Mouse (Mus musculus) heart, embryonic 15.5 days (tissue): ENCODE measurements around the gene Ncaph2. TPM values are rescaled to one million over a fixed set of nuclear protein-coding genes. Genes with fewer than 3 reads are reported as not detected.

Experiments used
- ATAC-seq: fragments of 200-750 bp; cut with Nextera tagmentation; replicated peaks from 2 replicates; pipeline ENCODE4 v1.8.0; 2017; ENCODE audit warnings: low read depth, moderate TSS enrichment; ENCODE audit not compliant: insufficient number of reproducible peaks, insufficient read depth, low FRiP score
- H3K27ac ChIP-seq: fragments of 300-500 bp; sonication (generic); 2 replicates; pipeline ENCODE4 v1.5.1; 2015; ENCODE audit warnings: mild to moderate bottlenecking, inconsistent platforms
- H3K27me3 ChIP-seq: fragments of 300-500 bp; sonication (generic); 2 replicates; pipeline ENCODE4 v1.6.1; 2015; ENCODE audit warnings: inconsistent platforms
- H3K36me3 ChIP-seq: fragments of 300-500 bp; sonication (generic); 2 replicates; pipeline ENCODE4 v1.6.1; 2015; ENCODE audit warnings: mild to moderate bottlenecking, inconsistent platforms
- H3K4me1 ChIP-seq: fragments of 300-500 bp; sonication (generic); replicated peaks from 2 replicates; pipeline ENCODE4 v1.6.1; 2015; ENCODE audit warnings: inconsistent platforms
- H3K4me2 ChIP-seq: fragments of 300-500 bp; sonication (generic); 2 replicates; pipeline ENCODE4 v1.6.1; 2015; ENCODE audit warnings: inconsistent platforms, mild to moderate bottlenecking, moderate library complexity
- H3K4me3 ChIP-seq: fragments of 300-500 bp; sonication (generic); 2 replicates; pipeline ENCODE4 v1.5.1; 2015; ENCODE audit warnings: mild to moderate bottlenecking, inconsistent platforms
- H3K9ac ChIP-seq: fragments of 300-500 bp; sonication (generic); 2 replicates; pipeline ENCODE4 v1.6.1; 2015; ENCODE audit warnings: mild to moderate bottlenecking, inconsistent platforms
- H3K9me3 ChIP-seq: fragments of 300-500 bp; sonication (generic); replicated peaks from 2 replicates; pipeline ENCODE4 v1.6.1; 2016; ENCODE audit warnings: inconsistent platforms
- WGBS: fragments of 180-500 bp; shearing (Covaris S2); methylation state at CpG from one replicate; pipeline ENCODE4 v1.1.7; 2015; ENCODE audit warnings: mixed read lengths; 5-methylcytosine and 5-hydroxymethylcytosine counted together
- polyA plus RNA-seq: library from polyadenylated mRNA; unstranded; fragments of >200 nt; fragmentation: Nextera tagmentation; extraction: Ambion mirVana; gene quantifications from 2 replicates; pipeline ENCODE4 v1.2.1, GENCODE M21; 2015

Gene Ncaph2
- polyA plus RNA-seq = 85.3 and 96.9 TPM in 2 replicates

- H3K4me3 ChIP-seq = peak within 1 kb of the TSS; percentile 86
- peak within 1 kb of the TSS; percentile 69 for H3K4me2 ChIP-seq
- WGBS = under 1% methylated on average over 64 of the region's 64 CpGs
- peak; percentile 91 for ATAC-seq
- H3K27me3 ChIP-seq = no peaks in the 10 kb centered on the region
- no peaks in the 10 kb centered on the region for H3K9me3 ChIP-seq
- H3K4me1 ChIP-seq = peaks cover 42% of the 10 kb centered on the region
- H3K27ac ChIP-seq = peak within 1 kb of the TSS; percentile 87
- peaks cover 35% of the 10 kb centered on the region for H3K36me3 ChIP-seq
- H3K9ac ChIP-seq = peak within 1 kb of the TSS; percentile 91
Measured at GRCm38 (mm10) chr15:89355241-89356187, at the start of gene Ncaph2, which contains the start of gene Lmf2. Gene Ncaph2, plus strand, starts transcription at chr15:89355719. Gene Lmf2, minus strand, starts transcription at chr15:89355659.

GRCm38 (mm10) chr15:89305966-89306365 is 49.6 kb upstream of the Ncaph2 start:
- no peak for ATAC-seq
- Histone ChIP-seq H3K27me3 (no peaks in the 10 kb centered on the region), H3K9ac (no peak overlapping the region), H3K4me1 (peaks cover 26% of the 10 kb centered on the region), H3K4me2 (no peak overlapping the region), H3K36me3 (peaks cover 51% of the 10 kb centered on the region), H3K9me3 (no peaks in the 10 kb centered on the region), H3K4me3 (no peak overlapping the region), H3K27ac (no peak overlapping the region)
- WGBS = 64% methylated on average over 1 of the region's 1 CpGs

DNA sequence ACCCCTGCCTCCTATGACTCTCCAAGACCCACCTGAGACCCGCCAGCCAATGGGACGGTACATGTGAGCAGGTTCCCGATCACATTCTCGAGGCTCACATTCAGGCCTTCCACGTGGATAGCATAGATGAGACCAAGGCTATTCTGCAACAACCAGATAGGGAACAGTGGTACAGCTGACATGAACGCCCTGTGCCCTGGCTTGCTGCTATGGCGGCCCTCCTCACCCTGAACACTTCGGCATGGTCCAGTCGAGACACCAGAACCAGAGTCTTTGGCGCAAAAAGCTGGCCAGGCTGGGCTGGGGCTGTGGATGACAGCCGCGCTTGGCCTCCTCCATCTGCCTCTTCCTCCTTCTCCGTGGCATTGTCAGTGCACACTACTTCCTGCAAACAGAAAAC is 48.1 kb upstream of the Ncaph2 start:
- H3K36me3 ChIP-seq = peaks cover 38% of the 10 kb centered on the region
- no peak overlapping the region for H3K4me3 ChIP-seq
- no peak overlapping the region for H3K4me2 ChIP-seq
- H3K9me3 ChIP-seq = no peaks in the 10 kb centered on the region
- no peak overlapping the region for H3K9ac ChIP-seq
- H3K4me1 ChIP-seq = peaks cover 28% of the 10 kb centered on the region
- ATAC-seq = no peak
- 84% methylated on average over 13 of the region's 13 CpGs for WGBS
- no peaks in the 10 kb centered on the region for H3K27me3 ChIP-seq
- H3K27ac ChIP-seq = no peak overlapping the region

- Histone ChIP-seq H3K36me3 (peaks cover 27% of the 10 kb centered on the region), H3K9ac (no peak overlapping the region), H3K27me3 (no peaks in the 10 kb centered on the region), H3K4me2 (no peak overlapping the region), H3K4me1 (peaks cover 39% of the 10 kb centered on the region), H3K4me3 (no peak overlapping the region), H3K9me3 (no peaks in the 10 kb centered on the region), H3K27ac (no peak overlapping the region)
- 82% methylated on average over 7 of the region's 7 CpGs for WGBS
- no peak for ATAC-seq
Measured at GRCm38 (mm10) chr15:89308406-89309139, 46.9 kb upstream of the Ncaph2 start.

DNA sequence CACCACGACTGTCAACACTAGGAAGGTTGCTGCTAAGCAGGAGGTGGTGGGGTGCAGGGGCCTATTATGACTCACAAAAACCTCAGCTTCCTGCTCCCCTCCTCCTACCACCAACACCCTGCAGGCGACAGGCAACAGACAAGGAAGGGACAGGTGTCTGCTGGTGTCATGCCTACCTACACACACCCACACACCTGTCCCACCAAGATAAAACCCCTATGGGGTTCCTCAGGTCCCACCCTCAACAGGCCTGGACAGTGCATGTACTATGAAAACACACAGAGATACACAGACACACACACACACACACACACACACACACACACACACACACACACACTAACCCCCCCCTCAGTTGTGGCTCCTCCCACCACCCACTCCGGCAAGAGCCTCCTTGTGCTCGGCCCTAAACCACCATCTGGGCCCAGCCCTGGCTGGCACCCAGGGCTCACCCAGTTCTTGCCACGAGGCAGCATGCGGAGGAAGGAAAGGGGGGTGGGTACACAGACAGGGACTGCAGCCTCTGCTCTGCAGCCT is 45.5 kb upstream of the Ncaph2 start:
- H3K27ac ChIP-seq = no peak overlapping the region
- no peaks in the 10 kb centered on the region for H3K27me3 ChIP-seq
- H3K9ac ChIP-seq = no peak overlapping the region
- WGBS = 69% methylated on average over 6 of the region's 6 CpGs
- no peaks in the 10 kb centered on the region for H3K9me3 ChIP-seq
- no peak overlapping the region for H3K4me3 ChIP-seq
- peaks cover 13% of the 10 kb centered on the region for H3K36me3 ChIP-seq
- H3K4me2 ChIP-seq = no peak overlapping the region
- H3K4me1 ChIP-seq = peaks cover 48% of the 10 kb centered on the region
- ATAC-seq = no peak

- Histone ChIP-seq H3K9me3 (no peaks in the 10 kb centered on the region), H3K4me1 (peaks cover 41% of the 10 kb centered on the region), H3K27ac (no peak overlapping the region), H3K27me3 (no peaks in the 10 kb centered on the region), H3K4me3 (peak overlapping the region; percentile 5; the same call in 1 of the 2 replicates), H3K9ac (no peak overlapping the region), H3K4me2 (peak overlapping the region; percentile 84; the same call in 1 of the 2 replicates), H3K36me3 (no peaks in the 10 kb centered on the region)
- no peak for ATAC-seq
- WGBS = 62% methylated on average over 4 of the region's 4 CpGs
Measured at GRCm38 (mm10) chr15:89313359-89313758, 42.2 kb upstream of the Ncaph2 start.

- no peak for ATAC-seq
- peaks cover 34% of the 10 kb centered on the region for H3K4me1 ChIP-seq
Measured at GRCm38 (mm10) chr15:89314107-89314506, 41.4 kb upstream of the Ncaph2 start.

GRCm38 (mm10) chr15:89314511-89315189 is 40.9 kb upstream of the Ncaph2 start:
- Histone ChIP-seq H3K9ac (peak overlapping the region; percentile 92), H3K27ac (peak overlapping the region; percentile 54; the same call in 1 of the 2 replicates), H3K4me3 (peak overlapping the region; percentile 95), H3K4me2 (peak overlapping the region; percentile 84), H3K36me3 (no peaks in the 10 kb centered on the region), H3K4me1 (peaks cover 31% of the 10 kb centered on the region), H3K9me3 (no peaks in the 10 kb centered on the region), H3K27me3 (no peaks in the 10 kb centered on the region)
- peak; percentile 20 for ATAC-seq
- WGBS = under 1% methylated on average over 58 of the region's 58 CpGs

More at GRCm38 (mm10) chr15:89314107-89314506, 41.4 kb upstream of the Ncaph2 start:
- peak overlapping the region; percentile 84 for H3K4me2 ChIP-seq
- H3K4me3 ChIP-seq = peak overlapping the region; percentile 95
- no peaks in the 10 kb centered on the region for H3K36me3 ChIP-seq
- WGBS = 26% methylated on average over 3 of the region's 3 CpGs
- H3K27me3 ChIP-seq = no peaks in the 10 kb centered on the region
- H3K9ac ChIP-seq = peak overlapping the region; percentile 92
- H3K9me3 ChIP-seq = no peaks in the 10 kb centered on the region
- H3K27ac ChIP-seq = no peak overlapping the region

GRCm38 (mm10) chr15:89315190-89315731 is 40.3 kb upstream of the Ncaph2 start, which contains the start of gene Sbf1:
Gene Sbf1, minus strand, starts transcription at chr15:89315311.
- peak within 1 kb of the TSS; percentile 84 for H3K4me2 ChIP-seq
- peak within 1 kb of the TSS; percentile 92 for H3K9ac ChIP-seq
- H3K27me3 ChIP-seq = no peaks in the 10 kb centered on the region
- peak within 1 kb of the TSS; percentile 95 for H3K4me3 ChIP-seq
- peak within 1 kb of the TSS; percentile 66 for H3K27ac ChIP-seq
- no peaks in the 10 kb centered on the region for H3K36me3 ChIP-seq
- H3K4me1 ChIP-seq = peaks cover 27% of the 10 kb centered on the region
- H3K9me3 ChIP-seq = no peaks in the 10 kb centered on the region
- under 1% methylated on average over 34 of the region's 37 CpGs for WGBS
- ATAC-seq = peak; percentile 100

GRCm38 (mm10) chr15:89316146-89316545 is 39.4 kb upstream of the Ncaph2 start:
- WGBS = 70% methylated on average over 11 of the region's 11 CpGs
- no peak for ATAC-seq
- Histone ChIP-seq H3K27me3 (peaks cover 3% of the 10 kb centered on the region; the same call in 1 of the 2 replicates), H3K9ac (no peak overlapping the region), H3K4me1 (peaks cover 22% of the 10 kb centered on the region), H3K4me3 (no peak overlapping the region), H3K9me3 (no peaks in the 10 kb centered on the region), H3K36me3 (no peaks in the 10 kb centered on the region), H3K4me2 (no peak overlapping the region; the same call in 1 of the 2 replicates), H3K27ac (no peak overlapping the region)
